Mouse (Mus musculus) frontal cortex, adult 2 months (tissue): ENCODE measurements around the gene Gls. TPM values are rescaled to one million over a fixed set of nuclear protein-coding genes. Genes with fewer than 3 reads are reported as not detected.

Experiments used
- DNase-seq, 2 experiments: peaks; one replicate each; pipeline ENCODE4 v3.0.0; 2022; ENCODE audit warnings: low spot score in 1 of 2; ENCODE audit errors: extremely low spot score in 1 of 2
- polyA plus RNA-seq: library from polyadenylated mRNA; depleted of rRNA; stranded (reverse); fragments of >200 nt; gene quantifications from 2 replicates; pipeline ENCODE4 v1.2.3, GENCODE M21; 2012

Gene Gls
- polyA plus RNA-seq, 1 experiment, result 249 TPM

GRCm38 (mm10) chr1:52161151-52161550, 71.9 kb downstream of the Gls start:
- DNase-seq, result no peak

- peak; percentile 63 to 69 for DNase-seq
Measured at GRCm38 (mm10) chr1:52158490-52159381, 74.3 kb downstream of the Gls start.

GRCm38 (mm10) chr1:52158040-52158439, 75.0 kb downstream of the Gls start:
- DNase-seq, result no peak

GRCm38 (mm10) chr1:52156351-52156750, 76.7 kb downstream of the Gls start:
- peak in 1 of 2 experiments; percentile 63 for DNase-seq

GRCm38 (mm10) chr1:52154890-52155289, 78.1 kb downstream of the Gls start:
- no peak for DNase-seq

- no peak for DNase-seq
Measured at GRCm38 (mm10) chr1:52152936-52153335, 80.1 kb downstream of the Gls start.

- no peak for DNase-seq
Measured at GRCm38 (mm10) chr1:52152369-52152768, 80.7 kb downstream of the Gls start.

GRCm38 (mm10) chr1:52151166-52151565, 81.9 kb downstream of the Gls start:
- DNase-seq, result no peak

- no peak for DNase-seq
Measured at GRCm38 (mm10) chr1:52150676-52151075, 82.4 kb downstream of the Gls start.

- peak; percentile 56 to 73 for DNase-seq
Measured at GRCm38 (mm10) chr1:52149934-52150346, 83.1 kb downstream of the Gls start.

- no peak for DNase-seq
Measured at GRCm38 (mm10) chr1:52148696-52149095, 84.3 kb downstream of the Gls start.

- no peak for DNase-seq
Measured at GRCm38 (mm10) chr1:52148178-52148577, 84.9 kb downstream of the Gls start.

GRCm38 (mm10) chr1:52147431-52147830, 85.6 kb downstream of the Gls start:
- DNase-seq, result no peak

GRCm38 (mm10) chr1:52146214-52146970, 86.6 kb downstream of the Gls start:
- DNase-seq, result peak in 1 of 2 experiments; percentile 81

GRCm38 (mm10) chr1:52144907-52145306, 88.1 kb downstream of the Gls start:
- DNase-seq, result no peak

- DNase-seq, result no peak
Measured at GRCm38 (mm10) chr1:52143596-52144156, 89.4 kb downstream of the Gls start.

GRCm38 (mm10) chr1:52143191-52143590, 89.8 kb downstream of the Gls start:
- DNase-seq, result no peak

GRCm38 (mm10) chr1:52142117-52142516, 90.9 kb downstream of the Gls start:
- DNase-seq, result no peak

- DNase-seq, result no peak
Measured at GRCm38 (mm10) chr1:52141482-52141881, 91.5 kb downstream of the Gls start.

GRCm38 (mm10) chr1:52140534-52140933, 92.5 kb downstream of the Gls start:
- peak in 1 of 2 experiments; percentile 57 for DNase-seq

GRCm38 (mm10) chr1:52137292-52137691, 95.7 kb downstream of the Gls start:
- no peak for DNase-seq
